Mouse (Mus musculus): ENCODE data around the gene Pafah2. TPM values are rescaled to one million over a fixed set of nuclear protein-coding genes. Genes with fewer than 3 reads are reported as not detected.

The Pafah2 gene
- polyA plus RNA-seq, 1 experiment from 2014 or later, result 10.2 TPM

- Histone ChIP-seq H3K27ac (ENCODE audit: low read depth, low read length) (no peak overlapping the region), H3K9ac (ENCODE audit: low read depth, low read length) (no peak overlapping the region), H3K4me2 (replicated peaks; ENCODE audit: low read depth, low read length) (no peak overlapping the region), H3K36me3 (ENCODE audit: control insufficient read depth, insufficient read depth, low read length) (peaks cover 14% of the 10 kb centered on the region; the same call in 1 of the 2 replicates), H3K9me3 (ENCODE audit: control insufficient read depth, low read length) (no peaks in the 10 kb centered on the region), H3K4me1 (replicated peaks; ENCODE audit: control insufficient read depth, insufficient read depth, low read length) (no peaks in the 10 kb centered on the region), H3K27me3 (ENCODE audit: control insufficient read depth, insufficient read depth, low read length) (no peaks in the 10 kb centered on the region), H3K4me3 (ENCODE audit: low read depth, low read length) (no peak overlapping the region)
- ATAC-seq (ENCODE audit: low FRiP score) (no peak), DNase-seq (ENCODE audit: low spot score) (no peak)
- WGBS, result 94% methylated on average over 8 of the region's 8 CpGs
These were observed 80.8 kb downstream of the Pafah2 start for GRCm38 (mm10) chr4:134476899-134477298.

Other genes starting within 250 kb of the Pafah2 start
- gene Cep85, start 209.2 kb upstream of the Pafah2 start, polyA plus RNA-seq (2014; fragmentation: Nextera tagmentation; extraction: Ambion mirVana), result 27.8 and 27.9 TPM in 2 replicates
- gene Gm7534, start 193.3 kb upstream of the Pafah2 start, polyA plus RNA-seq (2014; fragmentation: Nextera tagmentation; extraction: Ambion mirVana), result 0.06 TPM in 1 of 2 replicates, not detected in the other
- gene Catsper4, start 168.9 kb upstream of the Pafah2 start, polyA plus RNA-seq (2014; fragmentation: Nextera tagmentation; extraction: Ambion mirVana), result not detected in 2 replicates
- 0.14 and 0.28 TPM in 2 replicates for gene Cnksr1, start 157.9 kb upstream of the Pafah2 start, polyA plus RNA-seq (2014; fragmentation: Nextera tagmentation; extraction: Ambion mirVana)
- gene E130218I03Rik, start 152.7 kb upstream of the Pafah2 start, polyA plus RNA-seq (2014; fragmentation: Nextera tagmentation; extraction: Ambion mirVana), result 0.20 and 0.32 TPM in 2 replicates
- 18.3 and 20.4 TPM in 2 replicates for gene Zfp593, start 150.7 kb upstream of the Pafah2 start, polyA plus RNA-seq (2014; fragmentation: Nextera tagmentation; extraction: Ambion mirVana)
- gene Gm30191, start 149.4 kb upstream of the Pafah2 start, polyA plus RNA-seq (2014; fragmentation: Nextera tagmentation; extraction: Ambion mirVana), result 0.42 and 0.56 TPM in 2 replicates
- 5.1 and 5.7 TPM in 2 replicates for gene Grrp1, start 142.2 kb upstream of the Pafah2 start, polyA plus RNA-seq (2014; fragmentation: Nextera tagmentation; extraction: Ambion mirVana)
- gene Pdik1l, start 108.4 kb upstream of the Pafah2 start, polyA plus RNA-seq (2014; fragmentation: Nextera tagmentation; extraction: Ambion mirVana), result 23.5 and 25.1 TPM in 2 replicates
- gene Trim63, start 81.2 kb upstream of the Pafah2 start, polyA plus RNA-seq (2014; fragmentation: Nextera tagmentation; extraction: Ambion mirVana), result 0.12 and 0.32 TPM in 2 replicates
- not detected in 2 replicates for gene Slc30a2, start 53.1 kb upstream of the Pafah2 start, polyA plus RNA-seq (2014; fragmentation: Nextera tagmentation; extraction: Ambion mirVana)
- gene Extl1, start 12.5 kb upstream of the Pafah2 start, polyA plus RNA-seq (2014; fragmentation: Nextera tagmentation; extraction: Ambion mirVana), result 0.18 and 0.26 TPM in 2 replicates
- gene Stmn1, start 72.0 kb downstream of the Pafah2 start, polyA plus RNA-seq (2014; fragmentation: Nextera tagmentation; extraction: Ambion mirVana), result 4,486 and 4,492 TPM in 2 replicates
- gene Paqr7, start 100.4 kb downstream of the Pafah2 start, polyA plus RNA-seq (2014; fragmentation: Nextera tagmentation; extraction: Ambion mirVana), result 1.7 and 2.5 TPM in 2 replicates
- gene Aunip, start 114.7 kb downstream of the Pafah2 start, polyA plus RNA-seq (2014; fragmentation: Nextera tagmentation; extraction: Ambion mirVana), result 4.4 and 6.1 TPM in 2 replicates
- gene Mtfr1l, start 139.1 kb downstream of the Pafah2 start, polyA plus RNA-seq (2014; fragmentation: Nextera tagmentation; extraction: Ambion mirVana), result 136 and 138 TPM in 2 replicates
- gene Selenon, start 155.8 kb downstream of the Pafah2 start, polyA plus RNA-seq (2014; fragmentation: Nextera tagmentation; extraction: Ambion mirVana), result 16.7 and 22.7 TPM in 2 replicates